Mouse (Mus musculus) gastrocnemius, postnatal 36 days (tissue): ENCODE measurements around the gene Kremen1. TPM values are rescaled to one million over a fixed set of nuclear protein-coding genes. Genes with fewer than 3 reads are reported as not detected.
A peak's percentile ranks its signal among the peaks of the same experiment; 100 is the strongest.

Experiments used
- DNase-seq, 2 experiments: peaks; one replicate each; pipeline ENCODE4 v3.0.0; 2022
- intact Hi-C: fragments of 180-260 bp; cut with DNase I; formaldehyde crosslinking; loops from one replicate; pipeline ENCODE4 v1.15.1; 2025
- total RNA-seq, 2 experiments: library from RNA; stranded (reverse); gene quantifications; 2 replicates each; pipeline ENCODE4 v1.2.3; 2021

Gene Kremen1
- total RNA-seq, 2 experiments from 2014 or later = 39.6 to 51.4 TPM

- DNase-seq = no peak
- intact Hi-C loops = loop anchor here (5.0 kb wide), 2 partner anchors 59 to 79 kb away; partner anchors contain the start of gene Kremen1
These were observed 78.5 kb downstream of the Kremen1 start for GRCm38 (mm10) chr11:5182870-5183269.

DNA sequence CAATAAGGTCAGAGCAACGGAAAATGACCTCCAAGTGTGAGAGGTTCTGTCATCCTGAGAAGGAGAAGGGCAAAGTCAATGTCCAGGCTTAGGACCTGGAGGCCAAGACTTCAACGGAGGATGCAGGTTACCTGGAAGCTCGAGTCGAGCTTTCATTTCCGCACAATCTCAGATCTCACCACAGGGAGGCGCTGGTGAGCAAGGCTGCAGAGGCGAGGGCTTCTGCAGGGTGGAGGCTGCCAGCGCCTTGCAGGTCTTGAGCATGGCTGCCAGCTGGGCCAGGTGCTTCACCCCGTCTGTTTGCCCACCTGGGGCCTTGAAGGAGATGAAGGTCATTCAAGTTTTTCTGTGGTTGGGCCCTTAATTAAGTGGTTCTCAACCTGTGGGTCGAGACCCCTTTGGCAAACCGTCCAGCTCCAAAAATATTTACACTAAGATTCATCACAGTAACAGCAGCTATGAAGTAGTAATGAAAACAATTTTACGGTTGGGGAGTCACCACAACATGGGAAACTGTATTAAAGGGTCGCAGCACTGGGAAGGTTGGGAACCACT is 79.4 kb downstream of the Kremen1 start:
- intact Hi-C loops = loop anchor here (5.0 kb wide), 2 partner anchors 60 to 80 kb away; partner anchors contain the start of gene Kremen1
- peak; percentile 79 to 81 for DNase-seq

- DNase-seq = no peak
- intact Hi-C loops = loop anchor here (5.0 kb wide), 2 partner anchors 103 to 293 kb away; no protein-coding TSS in a partner anchor
These were observed 82.0 kb downstream of the Kremen1 start for GRCm38 (mm10) chr11:5179391-5179790.

DNA sequence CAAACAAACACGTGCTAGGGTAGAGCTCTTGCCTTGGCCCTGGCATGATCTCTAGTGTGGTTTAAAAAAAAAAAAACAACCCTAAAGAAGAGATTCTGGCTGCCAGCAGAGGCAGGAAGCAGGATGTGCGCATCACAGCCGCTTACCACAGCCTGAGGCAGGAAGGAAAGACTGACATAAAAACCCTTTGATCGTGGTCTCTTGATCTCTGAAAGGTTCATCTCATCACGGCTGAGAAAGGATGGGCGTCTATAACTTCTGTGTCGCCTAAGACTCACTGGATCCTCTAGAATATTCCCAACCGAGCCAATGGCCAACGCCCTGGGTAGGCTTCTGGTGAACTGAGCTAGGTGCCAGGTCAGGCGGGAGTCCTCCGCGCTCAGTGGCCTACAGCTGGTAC is 84.2 kb downstream of the Kremen1 start:
- no peak for DNase-seq
- intact Hi-C loops = loop anchor here (5.0 kb wide), 2 partner anchors 105 to 295 kb away; no protein-coding TSS in a partner anchor

DNA sequence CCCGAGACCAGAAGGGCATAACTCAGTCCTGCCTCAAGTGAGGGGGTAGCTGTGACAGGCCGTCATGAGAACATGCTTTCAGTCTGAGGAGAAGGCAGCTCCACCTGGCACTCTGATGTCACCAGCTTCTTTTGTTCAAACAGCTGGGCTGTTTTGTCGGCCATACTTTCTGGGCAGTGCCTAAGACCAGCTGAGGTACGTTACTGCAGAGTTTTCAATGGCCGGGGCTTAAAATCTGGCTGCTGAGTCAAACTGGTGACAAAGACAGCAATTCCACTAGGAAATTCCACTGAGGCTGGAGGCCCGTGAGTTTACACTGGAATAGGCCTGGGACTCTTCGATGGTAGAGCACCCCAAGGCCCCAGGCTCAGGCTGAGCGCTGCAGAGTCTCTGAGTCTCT is 84.7 kb downstream of the Kremen1 start:
- DNase-seq = no peak
- intact Hi-C loops = loop anchor here (5.0 kb wide), 2 partner anchors 106 to 296 kb away; no protein-coding TSS in a partner anchor

- intact Hi-C loops = loop anchor here (5.0 kb wide), 2 partner anchors 106 to 296 kb away; no protein-coding TSS in a partner anchor
- DNase-seq = no peak
These were observed 85.5 kb downstream of the Kremen1 start for GRCm38 (mm10) chr11:5175866-5176265.

DNA sequence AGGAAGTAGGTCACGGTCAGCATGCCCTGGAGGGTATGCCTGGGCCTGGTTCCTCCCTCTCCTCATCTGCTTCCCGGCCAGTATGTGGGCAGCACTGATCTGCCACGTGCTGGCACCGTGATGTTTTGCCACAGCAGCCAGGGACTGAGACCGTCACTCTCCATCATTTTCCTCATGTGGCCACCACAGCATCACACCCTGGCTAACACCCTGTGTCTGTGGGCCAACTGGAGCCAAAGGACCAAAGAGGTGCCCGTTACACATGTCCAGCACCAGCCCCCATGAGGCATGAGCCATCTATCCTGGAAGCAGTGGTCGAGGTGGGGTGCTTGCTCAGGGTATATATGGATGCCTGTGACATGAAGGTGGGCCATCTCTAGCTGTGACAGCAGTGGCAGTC is 86.2 kb downstream of the Kremen1 start:
- intact Hi-C loops = loop anchor here (5.0 kb wide), 2 partner anchors 107 to 297 kb away; no protein-coding TSS in a partner anchor
- no peak for DNase-seq

GRCm38 (mm10) chr11:5172861-5173260 is 88.5 kb downstream of the Kremen1 start:
- no peak for DNase-seq
- intact Hi-C loops = no loop called here

- intact Hi-C loops = no loop called here
- DNase-seq = no peak
These were observed 94.0 kb downstream of the Kremen1 start for GRCm38 (mm10) chr11:5167311-5167710.

GRCm38 (mm10) chr11:5165471-5165916 is 95.9 kb downstream of the Kremen1 start:
- intact Hi-C loops = no loop called here
- peak; percentile 44 to 45 for DNase-seq

- intact Hi-C loops = loop anchor here (5.0 kb wide), 1 partner anchor 47 kb away; no protein-coding TSS in a partner anchor
- no peak for DNase-seq
These were observed 97.0 kb downstream of the Kremen1 start for GRCm38 (mm10) chr11:5164310-5164709.

DNA sequence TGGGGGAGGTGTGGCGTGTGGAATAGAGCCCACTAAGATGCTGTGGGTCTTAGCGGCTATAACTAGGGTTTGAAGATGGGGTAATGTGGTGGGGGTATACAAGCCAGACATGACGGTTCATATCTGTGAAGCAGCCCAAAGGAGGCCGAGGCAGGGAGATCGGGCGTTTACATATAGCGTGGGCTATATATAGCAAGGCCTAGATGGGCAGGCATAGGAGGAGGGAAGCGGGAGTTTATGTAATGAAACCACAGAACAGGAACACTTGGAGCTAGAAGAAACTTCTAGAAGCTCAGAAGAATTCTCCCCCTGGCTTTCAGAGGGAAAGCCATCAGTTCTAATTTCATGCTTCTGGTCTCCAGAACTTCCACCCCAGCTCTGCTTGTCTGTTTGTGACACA is 97.9 kb downstream of the Kremen1 start:
- intact Hi-C loops = loop anchor here (5.0 kb wide), 1 partner anchor 46 kb away; no protein-coding TSS in a partner anchor
- DNase-seq = no peak

- intact Hi-C loops = loop anchor here (5.0 kb wide), 1 partner anchor 44 kb away; no protein-coding TSS in a partner anchor
- peak in 1 of 2 experiments; percentile 13 for DNase-seq
These were observed 100.5 kb downstream of the Kremen1 start for GRCm38 (mm10) chr11:5160722-5161485.

GRCm38 (mm10) chr11:5158056-5158455 is 103.3 kb downstream of the Kremen1 start:
- no peak for DNase-seq
- intact Hi-C loops = no loop called here

DNA sequence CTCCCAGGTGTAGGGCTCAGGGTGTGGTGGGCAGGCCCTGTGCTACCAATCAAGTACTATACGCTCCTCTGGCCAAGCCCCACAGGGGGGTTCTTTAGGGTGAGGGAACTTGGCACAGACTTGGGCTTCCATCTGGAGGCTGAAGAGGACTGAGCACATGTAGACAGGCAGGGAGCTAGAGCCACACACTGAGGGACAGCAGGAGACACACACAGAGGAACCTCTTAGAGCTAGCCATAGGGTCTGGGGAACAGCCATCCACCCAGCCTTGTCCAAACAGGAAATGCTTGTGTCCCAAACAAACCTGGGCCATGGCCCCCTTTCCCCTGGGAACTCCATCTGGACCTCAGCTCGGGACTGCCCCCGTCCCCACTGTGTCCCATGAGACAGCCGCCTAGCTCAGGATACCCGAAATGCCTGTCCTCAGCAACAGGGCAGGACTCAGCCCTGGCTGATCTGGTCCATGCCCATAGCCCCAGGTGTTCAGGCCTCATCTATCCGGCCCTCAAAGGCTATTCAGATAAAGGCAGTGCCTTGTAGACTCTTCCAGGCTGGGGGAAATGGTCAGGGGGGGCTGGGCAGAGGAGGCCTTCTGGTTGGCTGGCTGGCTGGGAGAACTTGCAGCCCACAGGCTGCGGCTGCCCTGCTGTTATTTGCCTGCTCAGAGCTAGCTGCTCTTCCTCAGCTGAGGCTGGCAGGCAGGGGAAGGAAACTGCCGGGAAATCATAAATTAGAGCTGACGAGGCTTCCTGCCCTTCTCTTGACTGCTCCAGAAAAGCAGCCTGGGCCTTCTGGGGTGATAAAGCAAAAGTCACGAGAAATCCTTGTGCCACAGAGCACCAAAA is 106.2 kb downstream of the Kremen1 start:
- no peak for DNase-seq
- intact Hi-C loops = no loop called here

- DNase-seq = no peak
- intact Hi-C loops = no loop called here
These were observed 109.5 kb downstream of the Kremen1 start, which contains the start of gene Emid1 for GRCm38 (mm10) chr11:5151680-5152337. Emid1 (minus strand) TSS chr11:5152257.

GRCm38 (mm10) chr11:5151247-5151630 is 110.1 kb downstream of the Kremen1 start:
- intact Hi-C loops = no loop called here
- DNase-seq = no peak

DNA sequence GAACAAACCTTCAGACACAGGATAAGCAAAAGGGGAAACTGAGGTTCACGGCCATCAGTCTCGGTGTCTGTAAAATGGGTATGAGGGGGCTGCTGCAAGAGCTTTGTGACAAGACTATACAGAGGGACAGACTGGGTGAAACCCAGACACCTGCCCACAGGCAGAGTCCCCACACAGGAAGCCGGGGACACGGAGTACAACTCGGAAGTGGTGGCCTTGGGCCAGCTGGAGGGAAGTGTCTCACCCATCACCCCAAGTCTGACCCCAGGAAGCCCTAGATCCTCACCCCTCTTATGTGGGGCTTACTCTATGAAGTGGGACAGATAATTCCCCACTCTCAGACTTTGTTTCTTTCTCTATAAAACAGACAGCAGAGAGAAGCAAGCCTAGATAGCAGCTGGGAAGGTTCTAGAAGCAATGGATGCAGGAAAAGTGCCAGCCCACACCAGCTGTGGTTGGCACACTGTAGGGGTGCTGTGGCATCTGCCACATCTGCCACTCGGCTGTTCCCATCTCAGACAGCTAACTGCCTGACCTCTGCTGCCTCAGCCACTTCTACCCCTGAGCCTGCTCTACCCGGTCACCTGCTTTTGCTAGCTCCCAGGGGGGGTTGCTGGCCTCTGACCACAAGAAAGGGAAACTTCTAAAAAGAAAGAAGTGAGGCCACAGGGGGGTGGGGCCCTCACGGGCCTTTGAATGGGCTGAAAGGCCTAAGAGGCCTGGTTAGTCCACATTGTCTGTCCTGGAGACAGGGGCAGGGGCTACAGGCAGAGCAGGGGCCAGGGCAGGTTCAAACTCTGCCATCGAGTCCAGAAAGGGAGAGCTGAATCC is 110.7 kb downstream of the Kremen1 start:
- intact Hi-C loops = no loop called here
- DNase-seq = no peak

- intact Hi-C loops = no loop called here
- no peak for DNase-seq
These were observed 111.4 kb downstream of the Kremen1 start for GRCm38 (mm10) chr11:5149955-5150354.
